Mouse (Mus musculus) forebrain, embryonic 13.5 days (tissue): ENCODE measurements around the gene BC005537. TPM values are rescaled to one million over a fixed set of nuclear protein-coding genes. Genes with fewer than 3 reads are reported as not detected.
A peak's percentile ranks its signal among the peaks of the same experiment; 100 is the strongest.

Source experiments
- ATAC-seq: fragments of 200-750 bp; cut with Nextera tagmentation; 2 replicates; pipeline ENCODE4 v1.8.0; 2017
- H3K27ac ChIP-seq: fragments of 300-500 bp; sonication (generic); 2 replicates; pipeline ENCODE4 v1.5.1; 2015; ENCODE audit warnings: inconsistent platforms, mild to moderate bottlenecking, moderate library complexity
- H3K27me3 ChIP-seq: fragments of 300-500 bp; sonication (generic); 2 replicates; pipeline ENCODE4 v1.6.1; 2015; ENCODE audit warnings: mild to moderate bottlenecking, inconsistent platforms
- H3K36me3 ChIP-seq: fragments of 300-500 bp; sonication (generic); 2 replicates; pipeline ENCODE4 v1.6.1; 2015; ENCODE audit warnings: mild to moderate bottlenecking, inconsistent platforms; ENCODE audit not compliant: poor library complexity, severe bottlenecking
- H3K4me1 ChIP-seq: fragments of 300-500 bp; sonication (generic); 2 replicates; pipeline ENCODE4 v1.6.1; 2015; ENCODE audit warnings: inconsistent platforms
- H3K4me2 ChIP-seq: fragments of 300-500 bp; sonication (generic); 2 replicates; pipeline ENCODE4 v1.6.1; 2015; ENCODE audit warnings: inconsistent platforms, mild to moderate bottlenecking, moderate library complexity
- H3K4me3 ChIP-seq: fragments of 300-500 bp; sonication (generic); 2 replicates; pipeline ENCODE4 v1.5.1; 2015; ENCODE audit warnings: mild to moderate bottlenecking, inconsistent platforms
- H3K9ac ChIP-seq: fragments of 300-500 bp; sonication (generic); 2 replicates; pipeline ENCODE4 v1.6.1; 2015; ENCODE audit warnings: mild to moderate bottlenecking, inconsistent platforms
- H3K9me3 ChIP-seq: fragments of 300-500 bp; sonication (generic); replicated peaks from 2 replicates; pipeline ENCODE4 v1.6.1; 2016; ENCODE audit warnings: inconsistent platforms
- WGBS: fragments of 180-500 bp; shearing (Covaris S2); methylation state at CpG from one replicate; pipeline ENCODE4 v1.1.7; 2015; 5-methylcytosine and 5-hydroxymethylcytosine counted together
- polyA plus RNA-seq: library from polyadenylated mRNA; unstranded; fragments of >200 nt; fragmentation: Nextera tagmentation; extraction: Ambion mirVana; gene quantifications from 2 replicates; pipeline ENCODE4 v1.2.1, GENCODE M21; 2015

Gene BC005537
- polyA plus RNA-seq, 1 experiment from 2014 or later = 28.4 TPM

DNA sequence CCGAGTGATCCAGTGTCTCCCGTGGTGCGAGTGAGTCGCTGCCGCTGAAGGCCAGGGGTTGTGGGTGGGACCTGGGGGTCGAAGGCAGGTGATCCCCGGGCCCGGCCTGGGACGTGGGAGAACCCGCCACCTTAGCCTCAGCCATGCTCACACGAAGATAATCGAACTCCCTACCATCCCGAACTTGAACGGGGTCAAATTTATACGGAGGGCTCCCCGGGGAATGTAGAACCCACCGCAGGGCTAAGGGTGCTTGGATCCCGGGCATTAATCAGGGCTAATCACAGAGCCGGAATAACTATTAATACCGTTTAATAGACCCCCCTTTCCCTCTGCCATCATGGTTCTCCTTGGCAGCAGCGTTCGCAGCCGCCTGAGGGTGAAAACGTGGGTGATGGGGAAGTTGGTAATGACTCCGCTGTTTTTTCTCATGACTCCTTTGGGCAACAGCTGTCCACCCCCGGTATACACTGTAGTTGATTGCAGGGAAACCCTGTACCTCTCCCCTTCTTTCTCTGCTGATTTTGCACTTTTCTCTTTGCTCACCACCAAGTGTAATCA is 754 bp downstream of the BC005537 start:
- H3K9me3 ChIP-seq = no peaks in the 10 kb centered on the region
- peak overlapping the region; percentile 93 for H3K9ac ChIP-seq
- H3K4me3 ChIP-seq = peak overlapping the region; percentile 76
- H3K36me3 ChIP-seq = peaks cover 16% of the 10 kb centered on the region
- WGBS = under 1% methylated on average over 26 of the region's 26 CpGs
- H3K27ac ChIP-seq = peak overlapping the region; percentile 99
- peaks cover 33% of the 10 kb centered on the region for H3K4me1 ChIP-seq
- no peaks in the 10 kb centered on the region for H3K27me3 ChIP-seq
- H3K4me2 ChIP-seq = peak overlapping the region; percentile 83
- ATAC-seq = no peak

GRCm38 (mm10) chr13:24803196-24803595 is 1.7 kb downstream of the BC005537 start:
- peak overlapping the region; percentile 76 for H3K4me3 ChIP-seq
- 16% methylated on average over 2 of the region's 2 CpGs for WGBS
- peaks cover 24% of the 10 kb centered on the region for H3K36me3 ChIP-seq
- H3K9ac ChIP-seq = peak overlapping the region; percentile 93
- H3K27ac ChIP-seq = no peak overlapping the region
- H3K4me2 ChIP-seq = peak overlapping the region; percentile 83
- no peaks in the 10 kb centered on the region for H3K27me3 ChIP-seq
- H3K4me1 ChIP-seq = peaks cover 33% of the 10 kb centered on the region
- H3K9me3 ChIP-seq = no peaks in the 10 kb centered on the region
- ATAC-seq = no peak

DNA sequence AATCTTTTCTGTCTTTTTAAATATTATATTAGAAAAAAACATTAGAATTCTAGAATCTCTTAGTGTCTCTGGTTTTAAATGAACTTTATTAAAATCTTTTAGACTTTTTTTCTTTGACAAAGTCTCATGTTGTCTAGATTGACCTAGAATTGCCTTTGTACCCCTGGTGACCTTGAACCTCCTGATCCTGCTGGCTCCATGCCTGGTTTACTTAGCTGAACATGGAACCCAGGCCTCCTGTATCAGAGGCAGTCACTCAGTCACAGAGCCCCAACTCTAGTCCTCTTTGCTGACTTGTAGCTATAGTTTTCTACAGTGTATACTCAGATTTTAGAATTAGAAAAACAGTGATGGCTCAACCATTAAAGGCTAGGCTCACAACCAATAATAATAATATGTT is 4.6 kb downstream of the BC005537 start:
- Histone ChIP-seq H3K4me2 (no peak overlapping the region), H3K36me3 (peaks cover 50% of the 10 kb centered on the region), H3K27ac (no peak overlapping the region), H3K4me3 (no peak overlapping the region), H3K4me1 (peaks cover 27% of the 10 kb centered on the region), H3K9ac (no peak overlapping the region), H3K9me3 (no peaks in the 10 kb centered on the region), H3K27me3 (no peaks in the 10 kb centered on the region)
- no peak for ATAC-seq

GRCm38 (mm10) chr13:24812521-24812920 is 11.1 kb downstream of the BC005537 start:
- no peaks in the 10 kb centered on the region for H3K9me3 ChIP-seq
- no peak overlapping the region for H3K4me2 ChIP-seq
- no peaks in the 10 kb centered on the region for H3K4me1 ChIP-seq
- 95% methylated on average over 2 of the region's 2 CpGs for WGBS
- H3K36me3 ChIP-seq = peaks cover 75% of the 10 kb centered on the region
- no peak overlapping the region for H3K9ac ChIP-seq
- H3K27me3 ChIP-seq = no peaks in the 10 kb centered on the region
- no peak overlapping the region for H3K27ac ChIP-seq
- ATAC-seq = no peak
- H3K4me3 ChIP-seq = no peak overlapping the region

GRCm38 (mm10) chr13:24814616-24815015 is 13.2 kb downstream of the BC005537 start:
- Histone ChIP-seq H3K4me2 (no peak overlapping the region), H3K27me3 (no peaks in the 10 kb centered on the region), H3K4me1 (no peaks in the 10 kb centered on the region), H3K27ac (no peak overlapping the region), H3K9ac (no peak overlapping the region), H3K4me3 (no peak overlapping the region), H3K36me3 (peaks cover 63% of the 10 kb centered on the region), H3K9me3 (no peaks in the 10 kb centered on the region)
- WGBS = 84% methylated on average over 1 of the region's 1 CpGs
- no peak for ATAC-seq

DNA sequence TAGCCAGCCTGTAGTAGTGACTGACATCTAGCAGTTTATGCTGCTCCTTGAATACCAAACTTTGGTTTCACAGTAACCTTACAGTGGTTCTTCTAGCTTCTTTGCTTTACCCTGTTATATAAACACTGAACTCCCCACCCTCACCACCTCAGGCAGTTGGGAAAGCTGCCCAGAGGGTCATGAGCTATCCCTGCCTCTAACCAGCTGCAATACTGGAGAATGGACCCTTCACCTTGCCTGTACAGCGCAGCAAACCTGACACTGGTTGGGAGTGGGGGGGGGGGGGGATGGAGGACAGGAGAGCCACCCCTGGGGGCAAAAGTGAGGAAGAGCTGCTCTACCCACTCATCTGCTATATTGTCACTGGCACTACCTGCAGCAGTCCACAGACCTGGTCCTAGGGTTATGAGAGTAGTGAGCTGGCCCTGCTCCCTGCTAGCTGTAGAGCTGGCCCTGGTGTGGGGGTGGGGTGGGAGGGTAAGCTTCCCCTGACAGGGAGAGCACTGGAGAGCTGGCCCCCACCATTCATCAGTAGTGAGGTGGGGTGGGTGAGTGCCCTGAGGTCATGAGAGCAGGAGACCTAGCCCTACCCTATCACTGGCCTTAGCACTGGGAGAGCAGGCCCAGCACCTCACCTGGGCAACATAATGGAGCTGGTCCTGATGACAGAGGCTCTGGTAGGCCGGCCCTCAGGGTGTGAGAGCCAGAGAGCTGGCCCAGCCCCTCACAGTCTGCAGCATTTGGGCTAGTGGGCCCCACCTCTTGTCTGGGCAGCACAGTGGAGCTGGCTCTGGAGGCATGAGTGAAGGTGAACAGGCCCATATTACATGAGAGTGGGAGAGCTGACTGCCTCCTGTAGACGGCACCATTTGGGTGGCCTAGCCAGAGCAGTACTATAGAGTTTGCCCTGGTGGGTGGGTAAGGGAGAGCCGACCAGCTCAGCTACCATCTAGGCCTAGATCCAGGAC is 15.0 kb downstream of the BC005537 start:
- peaks cover 45% of the 10 kb centered on the region for H3K36me3 ChIP-seq
- no peak overlapping the region for H3K9ac ChIP-seq
- H3K27me3 ChIP-seq = no peaks in the 10 kb centered on the region
- ATAC-seq = peak; percentile 60
- no peak overlapping the region for H3K27ac ChIP-seq
- 68% methylated on average over 4 of the region's 4 CpGs for WGBS
- H3K4me1 ChIP-seq = no peaks in the 10 kb centered on the region
- H3K4me2 ChIP-seq = no peak overlapping the region
- H3K9me3 ChIP-seq = no peaks in the 10 kb centered on the region
- H3K4me3 ChIP-seq = no peak overlapping the region

DNA sequence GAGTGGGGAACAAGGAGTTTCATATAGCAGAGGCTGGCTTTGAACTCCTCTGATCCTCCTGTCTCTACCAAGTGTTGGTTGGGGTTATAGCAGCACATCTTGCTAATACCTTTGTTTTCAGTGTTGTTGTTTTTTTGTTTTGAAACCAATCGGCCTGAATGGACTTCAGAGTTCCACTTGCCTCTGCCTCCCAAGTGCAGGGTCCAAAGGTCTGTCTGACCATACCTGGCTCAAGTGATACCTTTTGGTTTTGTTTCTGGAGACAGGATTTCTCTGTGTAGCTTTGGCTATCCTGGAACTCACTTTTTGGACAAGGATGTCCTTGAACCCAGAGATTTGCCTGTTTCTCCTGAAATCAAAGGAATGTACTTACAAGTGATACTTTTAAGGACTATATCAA is 18.5 kb downstream of the BC005537 start:
- Histone ChIP-seq H3K36me3 (peaks cover 17% of the 10 kb centered on the region), H3K27ac (no peak overlapping the region), H3K9me3 (no peaks in the 10 kb centered on the region), H3K27me3 (no peaks in the 10 kb centered on the region), H3K4me1 (no peaks in the 10 kb centered on the region), H3K9ac (no peak overlapping the region), H3K4me3 (no peak overlapping the region), H3K4me2 (no peak overlapping the region)
- no peak for ATAC-seq
- WGBS = 88% methylated on average over 1 of the region's 1 CpGs

GRCm38 (mm10) chr13:24822663-24823343 is 21.3 kb downstream of the BC005537 start:
- H3K27me3 ChIP-seq = no peaks in the 10 kb centered on the region
- no peak overlapping the region for H3K4me3 ChIP-seq
- no peak for ATAC-seq
- no peak overlapping the region for H3K9ac ChIP-seq
- no peaks in the 10 kb centered on the region for H3K4me1 ChIP-seq
- WGBS = 87% methylated on average over 16 of the region's 16 CpGs
- 0 out of 2 replicates have a peak, but pooled peaks cover 4% of the 10 kb centered on the region for H3K36me3 ChIP-seq
- no peak overlapping the region for H3K4me2 ChIP-seq
- H3K9me3 ChIP-seq = no peaks in the 10 kb centered on the region
- no peak overlapping the region for H3K27ac ChIP-seq

DNA sequence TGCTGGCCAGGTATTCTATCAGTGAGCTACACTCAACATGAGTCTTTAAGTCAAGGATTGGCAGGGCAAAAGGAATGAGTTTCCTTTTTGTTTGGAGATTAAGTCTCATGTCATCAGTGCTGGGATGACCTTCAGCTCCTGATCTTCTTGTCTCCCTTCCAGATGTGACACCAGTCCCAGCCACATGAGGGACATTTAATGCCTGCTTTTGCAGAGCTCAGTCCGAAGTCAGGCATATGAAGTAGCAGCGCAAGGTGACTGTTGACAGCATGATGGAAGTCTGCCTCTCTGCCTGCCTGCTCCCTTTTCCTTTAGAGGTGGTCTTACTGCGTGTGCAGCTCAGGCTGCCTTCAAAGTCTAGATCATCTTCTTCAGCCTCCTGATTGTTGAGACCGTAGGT is 23.2 kb downstream of the BC005537 start:
- Histone ChIP-seq H3K27ac (no peak overlapping the region), H3K9ac (no peak overlapping the region), H3K36me3 (no peaks in the 10 kb centered on the region), H3K4me1 (no peaks in the 10 kb centered on the region), H3K9me3 (no peaks in the 10 kb centered on the region), H3K4me3 (no peak overlapping the region), H3K4me2 (no peak overlapping the region), H3K27me3 (no peaks in the 10 kb centered on the region)
- ATAC-seq = no peak
- 94% methylated on average over 4 of the region's 4 CpGs for WGBS

GRCm38 (mm10) chr13:24825587-24825986 is 24.1 kb downstream of the BC005537 start:
- Histone ChIP-seq H3K27me3 (no peaks in the 10 kb centered on the region), H3K4me3 (no peak overlapping the region), H3K4me2 (no peak overlapping the region), H3K9me3 (no peaks in the 10 kb centered on the region), H3K9ac (no peak overlapping the region), H3K27ac (no peak overlapping the region), H3K4me1 (peaks cover 2% of the 10 kb centered on the region), H3K36me3 (no peaks in the 10 kb centered on the region)
- whole genome bisulfite sequencing = 91% methylated on average over 4 of the region's 4 CpGs
- ATAC-seq = no peak

GRCm38 (mm10) chr13:24826116-24826515 is 24.7 kb downstream of the BC005537 start:
- Histone ChIP-seq H3K4me1 (peaks cover 5% of the 10 kb centered on the region), H3K9ac (no peak overlapping the region; the same call in 1 of the 2 replicates), H3K4me2 (no peak overlapping the region), H3K9me3 (no peaks in the 10 kb centered on the region), H3K4me3 (no peak overlapping the region), H3K27ac (no peak overlapping the region), H3K27me3 (no peaks in the 10 kb centered on the region), H3K36me3 (no peaks in the 10 kb centered on the region)
- ATAC-seq = no peak
- 84% methylated on average over 7 of the region's 7 CpGs for WGBS

DNA sequence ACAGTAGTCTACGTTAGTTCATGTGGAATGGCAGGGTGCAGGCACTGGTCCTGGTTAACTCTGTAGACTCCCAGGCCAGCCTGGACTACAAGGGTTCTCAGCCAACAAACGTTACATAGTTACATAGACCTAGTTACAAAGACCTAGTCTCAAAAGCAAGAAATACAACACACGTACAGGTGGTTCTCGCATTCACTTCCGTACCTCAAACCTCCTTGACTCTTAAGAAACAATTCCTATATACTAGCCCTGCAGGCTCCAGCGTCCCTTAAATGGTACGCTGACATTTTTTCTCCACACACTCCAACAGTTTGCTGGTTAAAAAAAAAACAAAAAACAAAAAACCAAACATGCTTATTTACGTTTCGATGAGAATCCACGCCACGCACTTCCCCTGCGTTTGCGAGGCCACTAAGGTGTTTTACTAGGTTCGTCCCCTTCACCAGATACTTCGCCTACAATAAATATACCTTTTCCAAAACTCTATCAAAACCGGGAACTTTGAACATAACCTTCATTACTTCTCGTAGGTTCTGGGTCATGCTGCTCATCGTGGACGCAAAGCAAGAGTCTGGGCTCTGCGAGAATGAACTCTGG is 29.4 kb downstream of the BC005537 start:
- Histone ChIP-seq H3K9ac (peak overlapping the region; percentile 74), H3K36me3 (no peaks in the 10 kb centered on the region), H3K4me2 (peak overlapping the region; percentile 84), H3K4me1 (peaks cover 33% of the 10 kb centered on the region), H3K27ac (no peak overlapping the region), H3K27me3 (no peaks in the 10 kb centered on the region), H3K9me3 (no peaks in the 10 kb centered on the region), H3K4me3 (peak overlapping the region; percentile 95)
- 2% methylated on average over 20 of the region's 20 CpGs for WGBS
- no peak for ATAC-seq
